Mouse (Mus musculus): ENCODE results near the gene Dbn1. TPM values are rescaled to one million over a fixed set of nuclear protein-coding genes. Genes with fewer than 3 reads are reported as not detected.

Dbn1 gene
- polyA plus RNA-seq, 1 experiment from 2014 or later: 59.4 TPM

Small RNAs within 50 kb of the gene (microRNA-seq; reads per million reads assigned to microRNA genes)
- gene Mir6943: not detected
- gene Mir6944: 16.7 reads per million, percentile 32 among the genes with 10 or more reads in this experiment
- 4.7 reads per million, percentile 18 among the genes with 10 or more reads in this experiment for gene Mir6945

Other genes with a start within 250 kb of the Dbn1 start
- gene Prelid1, start 167.6 kb downstream of the Dbn1 start, polyA plus RNA-seq (2015; fragmentation: Nextera tagmentation; extraction: Ambion mirVana): 339 and 346 TPM in 2 replicates
- gene Rab24, start 166.2 kb downstream of the Dbn1 start, polyA plus RNA-seq (2015; fragmentation: Nextera tagmentation; extraction: Ambion mirVana): 67.4 and 74.8 TPM in 2 replicates
- gene Mxd3, start 158.3 kb downstream of the Dbn1 start, polyA plus RNA-seq (2015; fragmentation: Nextera tagmentation; extraction: Ambion mirVana): 29.2 and 29.4 TPM in 2 replicates
- gene Lman2, start 125.3 kb downstream of the Dbn1 start, polyA plus RNA-seq (2015; fragmentation: Nextera tagmentation; extraction: Ambion mirVana): 84.2 and 84.5 TPM in 2 replicates
- 1.4 and 2.4 TPM in 2 replicates for gene Rgs14, start 118.4 kb downstream of the Dbn1 start, polyA plus RNA-seq (2015; fragmentation: Nextera tagmentation; extraction: Ambion mirVana)
- gene Slc34a1, start 89.9 kb downstream of the Dbn1 start, polyA plus RNA-seq (2015; fragmentation: Nextera tagmentation; extraction: Ambion mirVana): not detected in 2 replicates
- gene Pfn3, start 72.9 kb downstream of the Dbn1 start, polyA plus RNA-seq (2015; fragmentation: Nextera tagmentation; extraction: Ambion mirVana): not detected in 2 replicates
- 0.25 TPM in 1 of 2 replicates, not detected in the other for gene F12, start 61.3 kb downstream of the Dbn1 start, polyA plus RNA-seq (2015; fragmentation: Nextera tagmentation; extraction: Ambion mirVana)
- gene Grk6, start 43.0 kb downstream of the Dbn1 start, polyA plus RNA-seq (2015; fragmentation: Nextera tagmentation; extraction: Ambion mirVana): 11.4 and 19.4 TPM in 2 replicates
- gene Prr7, start 23.8 kb downstream of the Dbn1 start, polyA plus RNA-seq (2015; fragmentation: Nextera tagmentation; extraction: Ambion mirVana): 0.25 and 0.28 TPM in 2 replicates
- 229 and 248 TPM in 2 replicates for gene Pdlim7, start 25.6 kb upstream of the Dbn1 start, polyA plus RNA-seq (2015; fragmentation: Nextera tagmentation; extraction: Ambion mirVana)
- 1.9 and 2.2 TPM in 2 replicates for gene Dok3, start 41.2 kb upstream of the Dbn1 start, polyA plus RNA-seq (2015; fragmentation: Nextera tagmentation; extraction: Ambion mirVana)
- gene Ddx41, start 48.5 kb upstream of the Dbn1 start, polyA plus RNA-seq (2015; fragmentation: Nextera tagmentation; extraction: Ambion mirVana): 31.9 and 32.1 TPM in 2 replicates
- 22.6 and 23.9 TPM in 2 replicates for gene Fam193b, start 83.0 kb upstream of the Dbn1 start, polyA plus RNA-seq (2015; fragmentation: Nextera tagmentation; extraction: Ambion mirVana)
- 99.9 and 110 TPM in 2 replicates for gene Tmed9, start 85.6 kb upstream of the Dbn1 start, polyA plus RNA-seq (2015; fragmentation: Nextera tagmentation; extraction: Ambion mirVana)
- gene B4galt7, start 111.8 kb upstream of the Dbn1 start, polyA plus RNA-seq (2015; fragmentation: Nextera tagmentation; extraction: Ambion mirVana): 18.1 and 18.9 TPM in 2 replicates
- 35.6 and 39.9 TPM in 2 replicates for gene Caml, start 134.9 kb upstream of the Dbn1 start, polyA plus RNA-seq (2015; fragmentation: Nextera tagmentation; extraction: Ambion mirVana)
- gene Ddx46, start 146.9 kb upstream of the Dbn1 start, polyA plus RNA-seq (2015; fragmentation: Nextera tagmentation; extraction: Ambion mirVana): 20.5 and 21.4 TPM in 2 replicates
- 49.3 and 51.4 TPM in 2 replicates for gene B230219D22Rik, start 205.0 kb upstream of the Dbn1 start, polyA plus RNA-seq (2015; fragmentation: Nextera tagmentation; extraction: Ambion mirVana)
- gene Txndc15, start 226.5 kb upstream of the Dbn1 start, polyA plus RNA-seq (2015; fragmentation: Nextera tagmentation; extraction: Ambion mirVana): 65.6 and 73.4 TPM in 2 replicates
- gene Pcbd2, start 239.3 kb upstream of the Dbn1 start, polyA plus RNA-seq (2015; fragmentation: Nextera tagmentation; extraction: Ambion mirVana): 49.9 and 66.0 TPM in 2 replicates